Mouse (Mus musculus): ENCODE measurements around the gene Pbld1. TPM values are rescaled to one million over a fixed set of nuclear protein-coding genes. Genes with fewer than 3 reads are reported as not detected.

The Pbld1 gene
- total RNA-seq, 2 experiments from 2014 or later = 0.15 to 0.82 TPM

- no peak for DNase-seq (ENCODE audit: low spot score in 2 of 2)
- Histone ChIP-seq H3K27ac (no peak overlapping the region), H3K4me3 (no peak overlapping the region; the same call in 1 of the 2 replicates)
- no peak for TF ChIP-seq CTCF (conservative IDR thresholded peaks at IDR 0.05)
Observed at GRCm38 (mm10) chr10:63115881-63116280, 55.9 kb downstream of the Pbld1 start.

GRCm38 (mm10) chr10:63116376-63116775 is 56.4 kb downstream of the Pbld1 start:
- no peak overlapping the region for H3K4me3 ChIP-seq
- DNase-seq (ENCODE audit: low spot score in 2 of 2) = no peak
- H3K27ac ChIP-seq = no peak overlapping the region
- no peak for TF ChIP-seq CTCF (conservative IDR thresholded peaks at IDR 0.05)

GRCm38 (mm10) chr10:63117583-63117982 is 57.6 kb downstream of the Pbld1 start:
- peak; percentile 37 for TF ChIP-seq CTCF (conservative IDR thresholded peaks at IDR 0.05)
- DNase-seq (ENCODE audit: low spot score in 2 of 2) = no peak
- H3K27ac ChIP-seq = no peak overlapping the region
- H3K4me3 ChIP-seq = no peak overlapping the region

- Histone ChIP-seq H3K4me3 (no peak overlapping the region), H3K27ac (no peak overlapping the region)
- DNase-seq (ENCODE audit: low spot score in 2 of 2) = no peak
Observed at GRCm38 (mm10) chr10:63119916-63120315, 60.0 kb downstream of the Pbld1 start.

GRCm38 (mm10) chr10:63121961-63122360 is 62.0 kb downstream of the Pbld1 start:
- TF ChIP-seq CTCF (conservative IDR thresholded peaks at IDR 0.05) = no peak
- no peak for DNase-seq (ENCODE audit: low spot score in 2 of 2)
- no peak overlapping the region for H3K27ac ChIP-seq
- H3K4me3 ChIP-seq = no peak overlapping the region

More at GRCm38 (mm10) chr10:63119916-63120315, 60.0 kb downstream of the Pbld1 start:
- no peak for TF ChIP-seq CTCF (conservative IDR thresholded peaks at IDR 0.05)

- Histone ChIP-seq H3K27ac (no peak overlapping the region), H3K4me3 (peak overlapping the region; percentile 17; the same call in 1 of the 2 replicates)
- TF ChIP-seq CTCF (conservative IDR thresholded peaks at IDR 0.05) = no peak
- peak; percentile 28 to 51 for DNase-seq (ENCODE audit: low spot score in 2 of 2)
Observed at GRCm38 (mm10) chr10:63122516-63122915, 62.6 kb downstream of the Pbld1 start.

GRCm38 (mm10) chr10:63123141-63123540 is 63.2 kb downstream of the Pbld1 start:
- no peak for TF ChIP-seq CTCF (conservative IDR thresholded peaks at IDR 0.05)
- no peak for DNase-seq (ENCODE audit: low spot score in 2 of 2)
- Histone ChIP-seq H3K27ac (no peak overlapping the region), H3K4me3 (no peak overlapping the region)

GRCm38 (mm10) chr10:63124016-63124415 is 64.1 kb downstream of the Pbld1 start:
- TF ChIP-seq CTCF (conservative IDR thresholded peaks at IDR 0.05) = no peak
- Histone ChIP-seq H3K4me3 (no peak overlapping the region), H3K27ac (no peak overlapping the region)
- no peak for DNase-seq (ENCODE audit: low spot score in 2 of 2)

GRCm38 (mm10) chr10:63125343-63125742 is 65.4 kb downstream of the Pbld1 start:
- no peak for DNase-seq (ENCODE audit: low spot score in 2 of 2)
- TF ChIP-seq CTCF (conservative IDR thresholded peaks at IDR 0.05) = peak; percentile 60
- H3K27ac ChIP-seq = no peak overlapping the region
- no peak overlapping the region for H3K4me3 ChIP-seq

- no peak overlapping the region for H3K4me3 ChIP-seq
- no peak overlapping the region for H3K27ac ChIP-seq
- no peak for DNase-seq (ENCODE audit: low spot score in 2 of 2)
- TF ChIP-seq CTCF (conservative IDR thresholded peaks at IDR 0.05) = no peak
Observed at GRCm38 (mm10) chr10:63126116-63126515, 66.2 kb downstream of the Pbld1 start.

- TF ChIP-seq CTCF (conservative IDR thresholded peaks at IDR 0.05) = no peak
- no peak for DNase-seq (ENCODE audit: low spot score in 2 of 2)
- Histone ChIP-seq H3K27ac (no peak overlapping the region), H3K4me3 (no peak overlapping the region)
Observed at GRCm38 (mm10) chr10:63127156-63127555, 67.2 kb downstream of the Pbld1 start.

Other genes starting within 250 kb of the Pbld1 start
- gene Tet1, start 151.2 kb upstream of the Pbld1 start, total RNA-seq (2021) = 10 to 100 TPM; 16.2 TPM
- 10 to 100 TPM; 37.9 to 40.6 TPM for gene Slc25a16, start 139.5 kb upstream of the Pbld1 start, total RNA-seq (2021)
- 1 to 10 TPM in 1 of 2 experiments, under 1 TPM in 1; 0.97 to 1.1 TPM for gene Dna2, start 113.1 kb upstream of the Pbld1 start, total RNA-seq (2021)
- gene Rufy2, start 79.9 kb upstream of the Pbld1 start, total RNA-seq (2021) = 10 to 100 TPM; 83.2 to 90.5 TPM
- gene Hnrnph3, start 35.9 kb upstream of the Pbld1 start, total RNA-seq (2021) = 10 to 100 TPM; 51.1 to 65.3 TPM
- 1 to 10 TPM; 1.6 to 2.2 TPM for gene Pbld2, start 35.8 kb upstream of the Pbld1 start, total RNA-seq (2021)
- gene Atoh7, start 39.5 kb downstream of the Pbld1 start, total RNA-seq (2021) = 1 to 10 TPM; 1.7 to 2.0 TPM
- 1 to 10 TPM; 1.5 to 1.6 TPM for gene Mypn, start 143.8 kb downstream of the Pbld1 start, total RNA-seq (2021)
- gene Herc4, start 183.6 kb downstream of the Pbld1 start, total RNA-seq (2021) = 10 to 100 TPM; 36.7 to 40.8 TPM